Mouse (Mus musculus) hindbrain, embryonic 11.5 days (tissue): ENCODE data around the gene 1700123O20Rik. TPM values are rescaled to one million over a fixed set of nuclear protein-coding genes. Genes with fewer than 3 reads are reported as not detected.

Experiments used
- ATAC-seq: fragments of 200-750 bp; cut with Nextera tagmentation; 2 replicates; pipeline ENCODE4 v1.8.0; 2017; ENCODE audit warnings: mild to moderate bottlenecking, moderate TSS enrichment, moderate library complexity; ENCODE audit not compliant: low FRiP score
- DNase-seq: peaks from one replicate; pipeline ENCODE4 v3.0.0-alpha.2; 2015; ENCODE audit warnings: low spot score
- H3K27ac ChIP-seq: fragments of 300-500 bp; sonication (generic); 2 replicates; pipeline ENCODE4 v1.5.1; 2014; ENCODE audit warnings: mild to moderate bottlenecking, low read depth, low read length
- H3K27me3 ChIP-seq: fragments of 300-500 bp; sonication (generic); 2 replicates; pipeline ENCODE4 v1.6.1; 2014; ENCODE audit warnings: mild to moderate bottlenecking, low read length, moderate library complexity, mixed read lengths; ENCODE audit not compliant: control insufficient read depth, insufficient read depth
- H3K36me3 ChIP-seq: fragments of 300-500 bp; sonication (generic); 2 replicates; pipeline ENCODE4 v1.6.1; 2014; ENCODE audit warnings: mild to moderate bottlenecking, low read length, moderate library complexity, mixed read lengths; ENCODE audit not compliant: control insufficient read depth, insufficient read depth
- H3K4me1 ChIP-seq: fragments of 300-500 bp; sonication (generic); replicated peaks from 2 replicates; pipeline ENCODE4 v1.6.1; 2014; ENCODE audit warnings: low read length, mixed read lengths; ENCODE audit not compliant: control insufficient read depth, insufficient read depth
- H3K4me2 ChIP-seq: fragments of 300-500 bp; sonication (generic); replicated peaks from 2 replicates; pipeline ENCODE4 v1.6.1; 2014; ENCODE audit warnings: mild to moderate bottlenecking, low read depth, low read length
- H3K4me3 ChIP-seq: fragments of 300-500 bp; sonication (generic); 2 replicates; pipeline ENCODE4 v1.5.1; 2014; ENCODE audit warnings: low read depth, low read length
- H3K9ac ChIP-seq: fragments of 300-500 bp; sonication (generic); 2 replicates; pipeline ENCODE4 v1.6.1; 2014; ENCODE audit warnings: low read depth, low read length
- H3K9me3 ChIP-seq: fragments of 300-500 bp; sonication (generic); 2 replicates; pipeline ENCODE4 v1.6.1; 2016; ENCODE audit warnings: low read length; ENCODE audit not compliant: control insufficient read depth
- whole genome bisulfite sequencing: fragments of 180-500 bp; shearing (Covaris S2); extraction: QIAGEN DNeasy Blood & Tissue Kit; methylation state at CpG from one replicate; pipeline ENCODE4 v1.1.7; 2014; 5-methylcytosine and 5-hydroxymethylcytosine counted together
- polyA plus RNA-seq: library from polyadenylated mRNA; unstranded; fragments of >200 nt; fragmentation: Nextera tagmentation; extraction: Ambion mirVana; gene quantifications from 2 replicates; pipeline ENCODE4 v1.2.1, GENCODE M21; 2014

Gene 1700123O20Rik
- 99.9 and 108 TPM in 2 replicates for polyA plus RNA-seq

DNA sequence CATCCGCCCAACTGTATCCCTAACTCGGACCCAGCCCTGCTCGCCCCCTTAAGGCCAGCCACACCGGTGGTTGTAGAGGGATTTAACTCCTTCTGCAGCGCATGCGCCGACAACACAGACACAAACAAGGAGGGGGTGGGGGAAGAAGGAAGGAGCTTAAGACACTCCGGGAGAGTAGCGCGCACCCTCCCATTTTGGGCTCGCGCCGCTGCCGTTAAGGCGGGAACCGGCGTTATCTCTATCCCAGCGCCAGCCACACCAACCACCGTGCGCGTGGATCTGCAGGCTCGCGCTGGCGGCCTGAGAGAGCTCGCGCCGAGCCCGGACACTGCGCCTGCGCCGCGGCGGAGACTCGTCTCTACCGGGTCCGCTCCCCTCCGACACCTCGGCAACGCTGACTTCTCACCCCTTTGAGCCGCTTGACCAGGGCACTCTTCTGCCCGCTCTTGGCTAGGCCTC is at the start of gene 1700123O20Rik:
1700123O20Rik (plus strand) TSS at position 154 of the 459 bp plus-strand sequence.
- DNase-seq (peak; percentile 88), ATAC-seq (peak; percentile 83)
- Histone ChIP-seq H3K9ac (peak within 1 kb of the TSS; percentile 94), H3K4me1 (no peaks in the 10 kb centered on the region; the same call in 1 of the 2 replicates), H3K9me3 (no peaks in the 10 kb centered on the region), H3K27ac (peak within 1 kb of the TSS; percentile 92), H3K27me3 (no peaks in the 10 kb centered on the region), H3K36me3 (0 out of 2 replicates have a peak, but pooled peaks cover 7% of the 10 kb centered on the region), H3K4me2 (peak within 1 kb of the TSS; percentile 67), H3K4me3 (peak within 1 kb of the TSS; percentile 84)
- WGBS, result 0% methylated on average over 39 of the region's 41 CpGs

DNA sequence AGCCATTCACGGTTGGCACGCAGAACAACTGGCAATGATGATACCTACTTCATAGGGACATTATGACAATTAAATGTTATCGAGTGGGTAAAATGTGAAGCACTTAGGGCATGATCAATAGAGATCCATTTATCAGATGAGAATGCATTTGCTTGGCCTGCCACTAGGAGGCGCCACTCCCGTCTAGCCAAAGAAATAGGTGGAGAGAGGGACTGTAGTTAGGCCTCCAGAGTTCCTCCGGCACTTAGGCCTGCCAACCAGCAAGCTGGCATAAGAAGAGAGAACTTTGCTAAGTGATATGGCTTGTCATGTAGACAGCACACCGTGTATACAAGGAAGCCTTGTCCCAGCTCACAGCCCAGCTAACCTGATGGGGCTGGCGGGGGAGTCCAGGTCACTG is 49.1 kb upstream of the 1700123O20Rik start:
- Histone ChIP-seq H3K9me3 (no peaks in the 10 kb centered on the region), H3K9ac (no peak overlapping the region), H3K27ac (no peak overlapping the region), H3K4me2 (no peak overlapping the region), H3K4me1 (peaks cover 4% of the 10 kb centered on the region), H3K36me3 (peaks cover 8% of the 10 kb centered on the region; the same call in 1 of the 2 replicates), H3K27me3 (no peaks in the 10 kb centered on the region), H3K4me3 (no peak overlapping the region)
- DNase-seq (peak; percentile 77), ATAC-seq (no peak)
- 52% methylated on average over 8 of the region's 8 CpGs for WGBS

DNA sequence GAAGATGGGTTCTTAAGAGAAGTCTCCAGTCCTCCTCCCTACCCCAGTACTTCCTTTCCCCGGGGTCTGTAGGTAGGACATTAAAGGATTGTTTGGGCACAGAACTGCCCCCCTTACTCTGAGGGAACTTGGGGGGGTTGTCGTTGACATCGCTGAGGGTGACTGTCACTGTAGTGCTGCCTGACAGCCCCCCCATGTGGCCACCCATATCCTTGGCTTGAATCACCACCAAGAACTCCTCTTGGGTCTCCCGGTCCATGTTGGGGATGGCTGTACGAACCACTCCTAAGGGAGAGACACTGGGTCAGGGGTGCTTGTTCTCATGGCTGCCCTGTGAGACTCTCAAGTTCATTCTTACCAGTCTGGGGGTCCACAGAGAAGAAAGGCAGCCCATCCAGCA is 47.8 kb upstream of the 1700123O20Rik start:
- peaks cover 4% of the 10 kb centered on the region for H3K4me1 ChIP-seq
- ATAC-seq (no peak), DNase-seq (no peak)
- WGBS, result 88% methylated on average over 5 of the region's 5 CpGs
- no peak overlapping the region for H3K27ac ChIP-seq
- no peak overlapping the region for H3K4me2 ChIP-seq
- H3K27me3 ChIP-seq, result no peaks in the 10 kb centered on the region
- 0 out of 2 replicates have a peak, but pooled peaks cover 4% of the 10 kb centered on the region for H3K36me3 ChIP-seq
- H3K9me3 ChIP-seq, result no peaks in the 10 kb centered on the region
- no peak overlapping the region for H3K4me3 ChIP-seq
- 0 out of 2 replicates have a peak overlapping the region, but pooled peaks have one; percentile 5 for H3K9ac ChIP-seq

DNA sequence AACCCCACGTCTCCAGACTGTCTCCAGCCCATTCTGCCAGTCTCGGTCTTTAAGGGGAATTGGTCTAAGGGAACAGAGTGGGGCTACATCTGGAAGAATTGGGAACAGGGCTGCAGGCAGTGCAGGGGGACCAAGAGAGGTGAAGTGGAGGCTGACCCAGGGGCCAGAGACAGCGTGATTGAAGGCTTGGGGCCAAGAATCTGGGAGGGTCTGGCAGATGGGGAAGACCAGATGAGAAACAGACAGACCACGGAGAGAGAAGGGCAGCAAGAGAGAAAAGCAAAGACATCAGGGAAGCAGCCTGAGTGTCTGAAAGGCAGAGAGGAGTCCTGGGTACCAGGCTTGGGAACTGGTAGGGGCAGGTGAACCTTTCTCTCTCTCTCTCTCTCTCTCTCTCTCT is 45.9 kb upstream of the 1700123O20Rik start:
- Histone ChIP-seq H3K27me3 (no peaks in the 10 kb centered on the region), H3K4me1 (peaks cover 4% of the 10 kb centered on the region), H3K9me3 (no peaks in the 10 kb centered on the region), H3K9ac (peak overlapping the region; percentile 29; the same call in 1 of the 2 replicates), H3K4me2 (peak overlapping the region; percentile 86), H3K27ac (no peak overlapping the region), H3K36me3 (peaks cover 13% of the 10 kb centered on the region), H3K4me3 (peak overlapping the region; percentile 74)
- peak; percentile 16 for DNase-seq
- whole genome bisulfite sequencing, result 14% methylated on average over 4 of the region's 4 CpGs
- no peak for ATAC-seq

DNA sequence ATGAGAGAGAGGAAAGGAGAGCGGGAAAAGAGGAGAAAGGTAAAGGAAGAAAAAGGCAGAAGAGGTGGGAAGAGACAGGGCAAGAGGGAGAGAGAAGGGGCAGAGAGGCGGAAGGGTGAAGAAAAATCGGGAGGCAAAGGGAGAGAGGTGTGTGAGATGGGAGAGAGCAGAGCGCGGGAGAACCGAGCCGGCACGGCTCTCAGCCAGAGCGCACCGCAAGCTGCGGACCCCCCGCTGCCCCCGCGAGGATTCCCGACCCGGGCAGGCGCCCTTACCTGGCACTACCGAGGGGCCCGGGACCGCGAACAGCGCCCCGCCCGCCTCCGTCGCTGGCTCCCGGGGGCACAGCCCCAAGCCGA is 45.1 kb upstream of the 1700123O20Rik start, which contains the start of gene Gm17606:
Gm17606 (plus strand) TSS at position 7 of the 359 bp plus-strand sequence.
- Histone ChIP-seq H3K9me3 (no peaks in the 10 kb centered on the region), H3K27me3 (no peaks in the 10 kb centered on the region), H3K27ac (peak within 1 kb of the TSS; percentile 79), H3K4me1 (peaks cover 4% of the 10 kb centered on the region), H3K4me2 (peak within 1 kb of the TSS; percentile 86), H3K4me3 (peak within 1 kb of the TSS; percentile 74), H3K9ac (peak within 1 kb of the TSS; percentile 98), H3K36me3 (peaks cover 20% of the 10 kb centered on the region)
- DNase-seq (no peak), ATAC-seq (peak; percentile 0; the same call in 1 of the 2 replicates)
- WGBS, result under 1% methylated on average over 28 of the region's 28 CpGs

DNA sequence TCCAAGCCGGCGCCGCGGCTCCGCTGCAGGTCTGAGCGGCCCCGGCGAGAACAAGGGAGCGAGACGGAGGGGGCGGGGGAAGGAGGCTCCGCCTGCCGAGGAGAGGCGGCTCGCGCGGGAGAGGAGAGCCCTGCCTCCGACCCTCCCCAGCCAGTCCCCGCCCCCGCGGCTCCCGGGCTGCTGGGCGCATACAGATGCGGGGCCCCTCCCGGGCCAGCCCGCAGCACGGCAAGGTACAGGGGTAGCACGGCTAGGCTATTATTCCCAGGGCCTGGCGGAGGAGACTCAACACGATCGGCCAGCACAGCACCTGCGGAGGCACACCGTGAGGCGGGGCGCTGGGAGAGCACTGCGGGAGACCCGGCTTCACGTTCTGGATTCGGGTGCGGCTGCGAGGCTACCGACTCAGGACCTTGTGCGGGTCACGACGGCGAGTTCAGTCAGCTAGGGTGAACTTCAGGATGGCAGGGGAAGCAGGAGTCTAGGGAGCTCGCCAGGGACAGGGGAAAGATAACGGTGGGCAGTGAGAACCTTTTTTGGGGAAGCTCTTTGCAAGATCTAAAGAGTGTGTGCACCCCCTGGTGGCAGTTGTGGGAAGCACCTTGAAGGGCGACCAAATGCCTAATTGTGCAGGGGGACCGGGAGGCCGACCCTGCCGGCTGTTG is 44.6 kb upstream of the 1700123O20Rik start, which contains the start of gene Cdh24:
Cdh24 (minus strand) TSS at position 60 of the 665 bp plus-strand sequence.
- peaks cover 25% of the 10 kb centered on the region for H3K36me3 ChIP-seq
- H3K27me3 ChIP-seq, result no peaks in the 10 kb centered on the region
- H3K4me3 ChIP-seq, result peak within 1 kb of the TSS; percentile 74
- H3K4me1 ChIP-seq, result peaks cover 4% of the 10 kb centered on the region
- WGBS, result under 1% methylated on average over 45 of the region's 52 CpGs
- peak within 1 kb of the TSS; percentile 86 for H3K4me2 ChIP-seq
- DNase-seq (peak; percentile 97), ATAC-seq (peak; percentile 94)
- peak within 1 kb of the TSS; percentile 98 for H3K9ac ChIP-seq
- H3K9me3 ChIP-seq, result no peaks in the 10 kb centered on the region
- H3K27ac ChIP-seq, result peak within 1 kb of the TSS; percentile 79

DNA sequence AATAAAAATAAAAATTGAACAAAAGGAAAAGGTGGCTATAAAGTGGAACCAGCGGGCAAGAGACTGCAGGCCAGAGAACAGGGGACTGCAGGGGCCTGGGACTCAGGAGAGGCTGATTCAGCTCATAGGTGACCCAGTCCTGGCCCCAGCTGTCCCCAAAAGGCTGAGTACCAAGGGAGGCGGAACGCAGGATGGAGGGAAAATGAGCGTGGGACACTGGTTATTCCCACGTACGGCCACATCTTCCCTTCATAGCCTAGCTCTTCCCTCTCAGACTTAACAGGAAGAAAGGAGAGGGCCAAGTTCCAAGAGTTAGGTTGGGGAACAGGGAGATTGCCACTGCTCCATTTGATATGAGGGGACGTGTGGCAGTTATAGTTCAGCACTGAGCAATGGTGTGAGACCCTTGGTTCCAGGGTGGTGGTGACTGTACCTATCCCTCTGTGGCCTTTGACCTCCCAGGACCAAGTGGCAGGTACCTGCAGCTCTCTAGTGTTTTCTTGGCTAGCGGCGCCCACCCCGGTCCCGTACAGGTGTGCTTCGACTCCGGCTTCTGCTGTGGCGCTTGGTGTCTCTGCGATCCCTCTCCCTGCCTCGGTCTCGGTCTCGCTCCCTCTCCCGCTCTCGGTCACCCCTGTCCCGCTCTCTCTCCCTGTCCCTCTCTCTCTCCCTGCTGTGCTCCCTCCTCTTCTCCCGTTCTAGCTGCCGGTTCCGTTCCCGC is 43.6 kb upstream of the 1700123O20Rik start:
- ATAC-seq (no peak), DNase-seq (peak; percentile 33)
- no peak overlapping the region for H3K4me3 ChIP-seq
- H3K27ac ChIP-seq, result no peak overlapping the region; the same call in 1 of the 2 replicates
- H3K27me3 ChIP-seq, result no peaks in the 10 kb centered on the region
- peaks cover 4% of the 10 kb centered on the region for H3K4me1 ChIP-seq
- no peaks in the 10 kb centered on the region for H3K9me3 ChIP-seq
- no peak overlapping the region for H3K9ac ChIP-seq
- no peak overlapping the region for H3K4me2 ChIP-seq
- WGBS, result 81% methylated on average over 25 of the region's 25 CpGs
- peaks cover 28% of the 10 kb centered on the region for H3K36me3 ChIP-seq

DNA sequence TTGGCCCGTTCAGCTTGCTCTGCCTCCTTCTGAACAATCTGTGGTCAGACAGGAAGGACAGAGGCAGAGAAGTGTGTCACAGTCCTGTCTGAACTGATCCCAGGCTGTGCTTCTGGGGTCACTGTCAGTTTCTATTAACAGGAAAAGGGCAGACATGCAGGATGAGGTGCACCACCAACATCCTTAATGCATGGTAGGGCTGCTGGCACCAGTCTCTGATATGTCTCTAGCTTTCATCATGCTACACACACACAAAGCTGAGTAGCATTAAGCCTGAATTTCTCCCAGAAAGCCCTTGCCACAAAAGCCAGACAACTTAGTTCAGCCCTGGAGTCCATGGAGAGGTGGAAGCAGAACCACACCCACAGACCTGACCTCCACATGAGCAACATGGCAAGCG is 43.0 kb upstream of the 1700123O20Rik start:
- Histone ChIP-seq H3K4me1 (peaks cover 4% of the 10 kb centered on the region), H3K9me3 (no peaks in the 10 kb centered on the region), H3K27ac (no peak overlapping the region; the same call in 1 of the 2 replicates), H3K9ac (no peak overlapping the region), H3K4me3 (no peak overlapping the region), H3K27me3 (no peaks in the 10 kb centered on the region), H3K36me3 (peaks cover 28% of the 10 kb centered on the region), H3K4me2 (no peak overlapping the region)
- DNase-seq (no peak), ATAC-seq (no peak)
- WGBS, result 88% methylated on average over 2 of the region's 2 CpGs
